Mouse (Mus musculus) brain, embryonic 18.5 days (tissue): ENCODE data around the gene Cdh23.

Experiments
- DNase-seq: peaks from one replicate; pipeline ENCODE4 v3.0.0-alpha.2; 2012; ENCODE audit warnings: low read depth, low spot score

The Cdh23 gene

DNA sequence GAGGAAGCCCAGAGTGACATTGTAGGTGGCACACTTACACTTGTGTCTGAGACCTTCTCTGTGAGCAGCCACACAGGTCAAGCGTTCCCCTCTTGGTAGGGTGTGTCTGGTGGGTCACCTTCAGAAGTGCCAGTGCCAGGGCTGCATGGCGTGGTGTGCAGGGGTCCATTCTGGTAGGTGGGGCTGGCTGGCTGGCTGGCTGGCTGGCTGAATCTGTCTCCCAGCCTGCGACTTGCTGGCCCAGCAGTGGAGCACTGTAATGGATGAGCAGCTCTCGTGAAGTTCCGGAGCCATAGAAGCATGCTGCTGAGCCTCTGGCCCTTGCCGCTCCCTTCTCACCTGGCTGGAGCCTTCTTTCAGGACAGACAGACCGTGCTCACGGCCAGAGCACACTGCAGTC lies 411.1 kb downstream of the Cdh23 start:
- DNase-seq = no peak

DNA sequence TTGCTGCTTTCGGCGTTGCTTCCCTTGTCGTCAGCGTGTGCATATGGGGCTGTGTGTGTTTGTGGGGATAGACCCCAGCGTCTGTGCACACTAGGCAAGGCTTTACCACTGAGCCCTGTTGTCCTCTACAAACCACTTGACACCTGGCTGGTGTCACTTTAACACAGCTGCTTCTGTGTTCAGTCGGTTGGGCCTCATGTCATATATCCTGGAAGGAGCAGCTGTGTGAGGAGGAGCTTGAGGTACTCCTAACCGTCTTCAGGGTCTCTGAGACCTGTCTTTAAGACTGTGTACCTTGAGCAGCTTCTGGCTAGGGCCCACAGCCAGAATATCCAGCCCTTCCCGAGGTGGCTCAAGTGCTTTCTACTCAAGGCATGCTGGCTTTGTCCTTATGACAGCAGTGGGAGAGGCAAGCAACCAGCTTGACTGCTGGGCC lies 411.6 kb downstream of the Cdh23 start:
- DNase-seq = no peak

DNA sequence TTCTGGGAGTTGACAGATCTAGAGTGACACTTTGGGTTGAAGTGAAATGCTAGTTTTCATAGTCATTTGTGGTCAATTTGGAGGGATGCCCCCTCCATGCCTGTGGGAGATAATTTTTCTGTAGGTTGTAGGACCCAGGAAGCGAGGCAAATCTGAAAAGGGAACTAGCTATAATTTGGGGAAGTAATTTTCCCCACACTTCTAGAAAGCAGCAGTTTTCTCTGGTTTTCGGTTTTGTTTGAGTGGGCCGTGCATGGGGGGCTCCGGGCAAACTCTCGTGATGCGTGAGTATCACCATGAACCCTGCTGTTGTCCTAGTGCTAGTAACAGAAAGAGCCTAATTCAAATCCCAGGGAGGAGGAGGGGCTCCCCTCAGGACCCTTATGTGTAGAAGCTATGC lies 412.0 kb downstream of the Cdh23 start:
- no peak for DNase-seq

DNA sequence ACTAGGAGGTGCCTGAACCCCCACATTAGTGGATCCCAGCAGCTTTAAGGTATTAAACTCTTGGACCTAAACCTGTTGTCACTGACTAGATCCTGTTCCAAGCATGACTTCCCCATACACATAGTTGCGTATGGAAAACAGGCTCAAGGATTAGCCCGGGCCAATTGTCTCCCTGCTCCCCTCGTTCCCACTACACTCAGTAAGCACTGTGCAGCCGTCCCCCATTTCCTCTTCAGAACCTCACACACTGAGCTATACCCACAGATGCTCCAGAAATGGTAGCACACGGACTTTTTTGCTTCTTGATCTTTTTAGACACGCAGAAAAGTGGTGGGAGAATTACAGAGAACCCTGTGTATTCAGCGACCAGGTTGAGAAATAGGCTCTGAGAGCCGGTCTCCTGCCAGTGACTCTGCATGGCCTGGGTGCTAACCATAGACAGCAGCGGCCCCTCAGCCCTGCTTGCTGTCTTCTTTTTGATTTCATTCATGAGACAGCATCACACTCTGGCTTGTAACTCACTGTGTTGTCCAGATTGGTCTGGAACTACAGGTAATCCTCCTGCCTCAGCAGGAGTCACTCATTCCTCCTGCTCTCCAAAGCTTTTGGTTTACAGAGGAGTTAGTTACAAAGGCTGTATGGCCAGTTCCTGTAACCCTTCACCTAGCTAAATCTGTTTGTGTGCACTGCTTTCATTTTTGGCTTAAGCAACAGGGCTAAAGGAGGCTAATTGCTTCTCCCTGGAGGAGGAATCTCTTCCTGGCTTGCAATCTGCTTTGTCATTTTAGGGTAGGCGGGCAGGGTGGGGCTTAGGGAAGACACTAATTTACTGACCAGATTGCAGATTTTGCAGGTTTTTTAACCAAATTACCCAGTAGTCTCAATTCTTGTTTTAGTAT lies 413.9 kb downstream of the Cdh23 start:
- no peak for DNase-seq

DNA sequence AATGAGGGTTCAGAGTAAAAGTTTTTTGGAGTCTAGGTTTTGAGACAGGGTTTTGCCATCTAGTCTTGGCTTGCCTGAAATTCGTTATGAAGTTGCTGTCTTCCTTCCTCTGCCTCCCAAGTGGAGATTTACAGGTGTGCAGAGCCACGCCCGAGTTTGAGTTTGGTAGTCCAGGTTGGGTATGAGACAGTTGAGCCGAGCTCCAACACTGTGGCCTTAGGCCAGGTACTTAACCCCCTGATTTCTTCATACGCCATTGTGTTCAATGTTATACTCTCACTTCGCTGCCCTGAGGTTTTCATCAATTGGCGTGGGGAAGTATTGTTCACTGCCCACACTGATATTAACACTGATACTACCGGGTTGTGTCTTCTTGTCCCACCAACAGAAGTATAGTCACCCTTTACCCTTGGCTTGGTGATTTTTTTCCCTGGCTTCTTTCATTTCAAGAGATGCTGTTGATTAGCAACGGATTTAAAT lies 414.7 kb downstream of the Cdh23 start:
- DNase-seq = no peak

DNA sequence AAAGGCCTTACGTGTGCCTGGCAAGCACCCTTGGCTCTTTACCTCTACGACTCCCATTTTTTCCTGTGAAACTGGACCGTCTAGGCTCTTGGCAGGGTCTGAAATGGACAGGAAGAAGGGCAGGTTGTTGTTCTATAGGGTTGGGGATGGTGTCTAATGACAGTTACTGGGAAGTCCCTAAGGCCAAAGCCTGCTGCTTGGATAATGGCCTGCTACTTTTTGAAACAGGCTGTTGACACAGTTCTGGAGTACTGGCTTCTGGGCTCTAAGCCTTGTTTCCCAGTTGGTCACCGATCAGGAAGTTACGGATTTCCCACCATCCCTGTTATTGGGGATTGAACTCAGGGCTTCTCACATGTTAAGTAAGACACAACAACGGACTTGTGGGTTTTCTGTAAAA lies 415.9 kb downstream of the Cdh23 start:
- no peak for DNase-seq

DNA sequence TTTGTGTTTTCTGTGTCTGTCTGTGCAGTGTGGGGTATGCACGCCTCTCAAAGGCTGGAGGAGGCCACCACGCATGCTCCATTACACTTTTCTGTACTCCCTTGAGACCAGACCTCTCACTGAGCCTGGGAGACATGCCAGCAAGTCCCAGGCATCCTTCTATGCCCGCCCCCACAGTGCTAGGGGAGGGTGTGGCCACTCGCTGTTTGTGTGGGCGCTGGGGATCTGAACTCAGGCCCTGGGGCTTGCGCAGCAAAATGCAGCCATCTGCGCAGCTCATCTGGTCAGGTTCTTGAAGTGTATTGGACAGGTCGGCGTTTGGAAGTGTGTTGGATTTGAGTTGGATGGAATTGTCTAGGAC lies 416.4 kb downstream of the Cdh23 start:
- DNase-seq = no peak

DNA sequence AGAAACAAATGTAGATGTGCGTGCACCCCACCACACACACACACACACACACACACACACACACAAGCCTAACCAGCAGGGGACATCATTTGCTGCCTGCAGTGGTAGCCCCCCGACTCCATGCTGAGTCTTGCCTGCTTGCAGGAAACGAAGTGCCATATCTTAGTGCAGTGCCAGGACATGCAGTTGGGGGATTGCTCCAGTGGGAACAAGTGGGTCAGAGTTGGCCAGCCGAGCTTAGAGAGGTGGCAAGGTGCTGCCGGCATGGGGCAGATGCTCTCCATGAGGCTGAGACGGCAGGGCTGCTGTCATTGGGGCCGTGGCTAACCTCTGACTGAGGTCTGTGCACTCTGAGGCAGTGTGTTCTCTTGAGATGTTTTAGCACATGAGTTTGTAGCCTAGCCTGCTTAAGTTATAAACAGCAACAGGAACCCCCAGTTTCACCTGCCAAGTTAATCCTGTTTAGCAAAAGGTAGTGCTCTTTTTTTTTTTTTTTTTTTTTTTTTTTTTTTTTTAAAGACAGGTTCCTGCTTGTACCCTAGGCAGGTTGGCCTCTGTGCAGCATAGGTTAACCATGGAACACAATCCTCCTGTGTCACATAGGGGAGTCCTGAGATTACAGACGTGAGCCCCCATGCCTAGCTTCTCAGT lies 416.9 kb downstream of the Cdh23 start:
- DNase-seq = no peak

DNA sequence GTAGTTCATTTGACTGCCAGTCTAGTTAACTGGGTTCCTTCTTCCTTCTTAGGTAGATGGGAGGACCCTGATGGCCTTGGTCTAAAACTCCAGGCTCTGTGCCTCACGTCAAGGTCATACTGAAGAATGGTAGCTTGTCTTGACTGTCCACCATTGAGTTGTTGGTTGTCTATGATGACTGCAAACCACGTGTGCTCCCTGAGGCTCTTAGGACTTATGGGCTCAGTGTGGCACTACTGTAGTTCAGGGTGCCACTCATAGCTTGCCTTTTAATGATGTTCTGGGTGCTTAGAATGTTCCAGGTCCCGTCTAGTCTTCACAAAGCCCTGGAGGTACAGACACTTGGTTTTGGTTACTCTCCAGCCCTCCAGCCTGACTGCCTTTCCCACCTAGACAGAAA lies 417.5 kb downstream of the Cdh23 start:
- no peak for DNase-seq

DNA sequence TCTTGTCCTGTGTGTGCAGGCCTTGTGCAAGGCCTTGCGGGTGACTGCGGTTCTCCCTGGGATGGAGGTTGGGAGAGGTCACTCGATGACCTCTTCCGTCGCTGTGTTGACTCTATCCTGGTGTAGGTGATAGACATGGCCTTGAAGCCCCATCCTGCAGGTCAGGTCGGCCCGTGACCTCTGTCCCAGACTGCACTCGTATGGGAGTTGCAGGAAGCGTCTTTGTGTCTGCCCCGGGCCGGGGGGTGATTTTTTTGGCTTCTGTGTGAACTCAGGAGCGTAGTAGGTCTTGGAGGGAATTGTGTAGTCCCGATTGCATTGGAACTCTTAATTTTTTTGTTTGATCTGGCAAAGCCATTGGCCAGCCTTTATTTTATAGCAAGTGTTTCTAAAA lies 418.3 kb downstream of the Cdh23 start:
- no peak for DNase-seq

DNA sequence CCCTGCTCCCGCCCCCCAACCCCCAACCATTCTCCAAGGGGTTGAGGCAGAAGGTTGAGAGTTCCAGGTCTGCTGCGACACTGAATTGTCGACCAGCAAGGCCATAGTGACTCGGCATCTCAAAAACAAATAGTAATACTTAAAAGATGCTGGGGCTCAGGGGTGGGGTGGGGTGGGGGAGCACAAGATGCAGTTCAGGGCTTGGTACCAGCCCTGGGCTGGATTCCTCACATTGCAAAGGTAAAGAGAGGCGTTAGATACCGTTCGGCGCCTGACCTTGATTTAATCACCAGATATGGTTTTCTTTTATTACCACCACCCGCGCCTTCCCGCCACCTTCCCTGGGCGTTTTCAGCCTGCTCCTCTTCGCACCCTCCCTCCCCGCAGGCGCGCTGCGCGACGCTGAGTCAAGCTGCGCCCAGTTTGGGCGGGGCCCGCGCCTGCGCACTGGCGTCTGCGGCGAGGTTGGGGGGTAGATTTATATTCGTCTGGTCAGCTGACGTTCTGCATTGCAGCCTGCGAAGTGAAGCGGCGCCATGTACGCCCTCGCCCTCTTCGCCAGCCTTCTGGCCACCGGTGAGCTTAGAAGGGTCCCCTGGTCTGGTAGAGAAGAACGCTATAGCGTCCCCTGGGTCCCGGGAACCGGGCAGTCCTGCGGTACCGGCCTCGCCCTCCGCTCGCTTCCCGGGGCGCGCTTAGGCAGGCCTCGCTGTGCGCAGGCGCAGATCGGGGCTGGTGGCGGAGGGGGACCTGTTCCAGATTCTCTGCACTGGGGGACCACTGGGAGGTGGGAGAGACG lies 418.9 kb downstream of the Cdh23 start, which contains the start of gene Psap:
Gene Psap, plus strand, starts transcription at position 421 of the 799 bp plus-strand sequence.
- peak; percentile 88 for DNase-seq

DNA sequence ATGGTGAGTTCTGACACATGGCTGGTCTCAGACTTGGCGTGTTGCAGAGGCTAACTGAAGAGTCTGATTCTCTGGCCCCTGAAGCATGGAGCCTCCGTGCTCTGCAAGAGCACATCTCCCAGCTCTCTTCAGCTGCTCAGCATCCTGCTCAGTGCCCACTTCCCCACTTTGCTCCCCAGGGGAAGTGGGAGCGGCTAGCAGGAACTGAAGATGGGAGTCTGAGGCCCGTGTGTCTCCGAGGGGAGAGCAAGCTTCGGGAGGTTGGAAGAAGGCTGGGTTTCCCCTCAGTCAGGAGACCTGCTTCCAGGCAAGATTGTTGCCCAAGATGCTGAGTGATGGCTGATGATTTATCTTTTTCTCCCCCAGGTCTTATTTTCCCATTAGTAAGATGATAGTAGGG lies 422.9 kb downstream of the Cdh23 start:
- no peak for DNase-seq

DNA sequence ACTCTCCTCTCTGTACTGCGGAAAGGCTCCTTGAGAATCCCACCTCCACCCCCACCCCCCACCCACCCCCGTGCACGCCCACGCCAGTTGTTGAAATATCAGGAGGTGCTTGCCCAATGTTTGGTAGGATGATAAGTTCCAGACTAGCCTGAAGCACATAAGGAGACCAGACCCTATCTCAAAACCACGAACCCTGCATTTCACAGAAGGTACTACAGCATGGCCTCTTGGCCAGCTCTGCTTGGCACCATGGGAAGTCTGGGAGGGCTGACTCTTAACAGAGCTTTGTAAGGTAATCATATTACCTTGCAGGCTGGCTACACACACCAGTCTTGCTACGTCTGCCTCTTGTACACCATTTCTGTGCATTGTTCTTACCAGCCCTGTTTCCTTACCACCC lies 424.0 kb downstream of the Cdh23 start:
- DNase-seq = no peak

DNA sequence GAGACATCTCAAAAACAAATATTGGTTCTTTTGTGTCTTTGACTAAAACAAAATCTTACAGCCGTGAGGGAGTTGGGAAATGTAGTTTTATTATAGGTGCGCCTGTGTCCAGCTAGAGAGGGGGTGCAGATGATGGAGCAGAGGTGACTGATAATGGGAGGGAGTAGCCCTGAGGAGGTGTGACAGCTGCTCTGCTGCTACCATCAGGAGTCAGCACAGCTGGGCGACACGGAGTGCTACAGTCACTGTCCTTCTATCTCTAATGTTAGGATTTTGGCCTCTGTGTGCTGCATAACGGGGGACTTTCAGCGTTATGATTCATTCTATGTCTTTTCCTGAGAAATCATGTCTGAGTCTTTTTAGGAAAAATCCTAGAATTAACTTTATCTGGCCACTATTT lies 425.3 kb downstream of the Cdh23 start:
- no peak for DNase-seq

DNA sequence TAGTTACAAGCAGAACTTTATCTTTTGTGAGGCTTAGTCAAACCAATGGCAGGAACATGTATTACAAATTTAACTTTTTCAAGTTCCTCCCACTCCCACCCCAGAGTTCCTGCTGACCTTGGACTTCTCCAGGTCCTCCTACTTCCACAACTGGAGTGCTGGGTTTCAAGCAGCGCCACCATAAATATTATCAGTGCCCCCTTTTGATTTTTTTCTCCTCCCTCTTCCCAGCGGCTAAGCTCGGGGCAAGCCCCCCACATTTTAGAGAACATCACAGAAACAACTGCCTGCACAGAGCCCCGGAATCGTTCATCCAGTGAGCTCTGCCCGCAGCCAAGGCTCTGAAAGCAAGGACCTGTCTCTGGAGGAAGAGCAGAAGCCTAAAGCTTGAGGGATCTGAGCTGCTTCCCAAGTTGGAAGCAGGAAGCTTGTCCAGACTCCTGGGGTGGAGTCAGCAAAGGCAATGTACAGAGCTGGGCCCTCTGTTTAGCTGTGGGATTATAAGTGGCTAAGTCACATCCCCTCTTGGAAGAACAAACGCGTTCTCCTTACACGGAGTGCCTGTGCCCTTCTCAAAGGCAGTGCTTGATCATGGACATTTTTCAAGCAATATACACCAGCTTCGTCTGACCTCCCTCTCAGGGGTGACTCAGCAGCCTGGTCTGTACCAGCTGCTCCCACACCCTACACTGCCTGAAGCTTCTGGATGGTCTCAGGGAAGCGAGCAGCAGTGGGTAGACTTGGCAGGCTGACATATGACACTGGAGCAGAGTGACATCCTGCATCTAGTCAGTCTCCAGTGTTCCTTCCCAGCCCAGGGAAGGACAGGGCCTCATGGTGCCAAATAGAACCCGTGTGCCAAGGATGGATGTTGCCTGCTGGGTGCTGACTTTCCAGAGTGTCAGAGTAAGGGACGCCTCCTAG lies 426.9 kb downstream of the Cdh23 start:
- DNase-seq = no peak

DNA sequence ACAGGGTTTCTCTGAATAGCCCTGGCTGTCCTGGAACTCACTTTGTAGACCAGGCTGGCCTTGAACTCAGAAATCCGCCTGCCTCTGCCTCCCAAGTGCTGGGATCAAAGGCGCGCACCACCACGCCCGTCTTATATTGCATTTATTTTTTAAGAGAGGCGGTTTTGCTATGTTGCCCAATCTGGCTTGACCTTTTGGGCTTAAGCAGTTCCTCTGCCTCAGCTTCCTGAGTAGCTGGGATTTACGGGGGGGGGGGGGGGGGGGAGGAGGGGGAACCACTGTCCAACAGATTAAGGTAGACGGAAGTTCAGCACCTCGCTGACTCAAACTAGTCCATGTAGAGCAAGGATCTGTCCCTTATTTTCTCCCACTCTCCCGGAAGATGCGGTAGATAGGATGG lies 427.6 kb downstream of the Cdh23 start:
- DNase-seq = no peak

DNA sequence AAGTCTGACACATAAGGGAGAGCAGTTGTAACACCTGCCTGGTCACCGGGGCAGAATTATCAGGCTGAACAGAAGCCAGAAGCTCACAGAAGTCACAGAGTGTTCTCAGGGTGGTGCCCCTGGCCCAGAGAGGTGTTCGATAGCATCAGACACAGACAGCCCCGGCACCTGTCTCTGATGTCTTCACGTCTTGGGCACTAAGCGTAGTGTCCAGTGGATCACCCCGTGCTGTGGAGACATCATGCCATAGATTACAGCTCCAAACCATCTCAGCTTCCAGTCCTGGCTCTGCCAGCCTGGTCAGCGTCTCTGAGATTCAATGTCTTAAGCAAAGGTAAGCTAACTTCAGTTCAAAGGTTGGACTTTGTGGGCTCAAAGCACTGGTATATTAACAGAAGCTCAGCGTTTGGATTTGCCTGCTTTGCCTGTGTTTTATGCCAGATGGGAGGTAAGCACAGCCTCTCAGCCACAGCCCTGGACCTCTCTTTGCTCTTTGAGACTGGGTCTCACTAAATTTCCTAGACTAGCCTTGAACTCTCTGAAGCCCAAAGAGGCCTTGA lies 429.4 kb downstream of the Cdh23 start:
- no peak for DNase-seq

DNA sequence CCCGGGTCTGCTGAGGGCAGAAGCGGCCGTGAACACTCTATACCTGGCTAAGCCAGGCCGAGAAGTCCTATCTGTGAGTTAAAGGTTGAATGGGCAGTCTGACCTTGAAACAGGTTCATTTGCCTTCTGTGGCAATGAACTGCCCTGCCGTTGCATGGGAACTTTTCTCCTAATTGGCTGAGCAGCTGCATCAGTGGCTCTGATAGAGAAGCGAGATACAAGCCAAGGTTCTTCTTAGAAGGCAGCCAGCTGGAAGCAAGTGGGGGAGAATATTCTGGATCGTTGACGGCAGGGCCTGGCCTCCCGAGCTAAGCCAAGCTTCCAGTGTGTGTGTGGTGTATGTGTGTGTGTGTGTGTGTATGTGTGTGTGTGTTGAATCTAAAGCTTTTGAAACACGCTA lies 431.0 kb downstream of the Cdh23 start:
- no peak for DNase-seq

DNA sequence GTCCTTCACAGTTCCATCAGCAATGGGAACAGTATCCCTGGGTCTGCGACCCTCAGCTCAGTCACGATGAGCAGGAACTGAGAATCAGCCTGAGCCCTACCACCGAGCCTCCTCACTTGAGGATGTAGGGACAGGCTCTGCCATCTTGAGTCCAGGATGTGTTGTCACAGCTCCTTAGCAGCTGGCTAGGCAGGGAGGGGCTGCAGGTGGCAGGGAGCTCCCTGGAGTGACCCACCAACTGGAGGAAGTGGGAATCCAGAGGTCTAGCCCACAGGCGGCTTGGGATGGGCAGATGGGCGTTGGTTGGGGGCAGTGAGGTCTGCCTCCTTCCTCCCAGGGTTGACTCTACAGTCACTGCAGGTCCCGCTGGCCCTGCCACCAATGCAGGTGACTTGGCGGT lies 432.9 kb downstream of the Cdh23 start:
- DNase-seq = no peak

DNA sequence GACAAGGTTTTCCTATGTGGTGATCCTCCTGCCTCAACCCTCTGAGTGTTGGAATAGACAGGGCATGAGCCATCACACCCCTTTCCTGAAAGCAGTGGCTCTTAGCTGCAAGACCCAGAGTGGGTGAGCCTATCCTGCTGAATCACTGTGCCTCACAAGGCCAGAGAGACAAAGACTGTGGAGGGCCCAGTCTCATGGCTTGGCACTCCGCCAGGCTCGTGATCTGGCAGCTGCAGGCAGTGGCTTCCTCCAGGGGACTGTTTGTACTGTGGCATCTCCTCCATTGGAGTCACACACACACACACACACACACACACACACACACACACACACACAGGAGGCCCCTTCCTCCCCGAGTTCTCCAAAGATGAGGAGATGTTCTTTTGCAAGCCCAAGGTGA lies 433.9 kb downstream of the Cdh23 start:
- DNase-seq = peak; percentile 57

DNA sequence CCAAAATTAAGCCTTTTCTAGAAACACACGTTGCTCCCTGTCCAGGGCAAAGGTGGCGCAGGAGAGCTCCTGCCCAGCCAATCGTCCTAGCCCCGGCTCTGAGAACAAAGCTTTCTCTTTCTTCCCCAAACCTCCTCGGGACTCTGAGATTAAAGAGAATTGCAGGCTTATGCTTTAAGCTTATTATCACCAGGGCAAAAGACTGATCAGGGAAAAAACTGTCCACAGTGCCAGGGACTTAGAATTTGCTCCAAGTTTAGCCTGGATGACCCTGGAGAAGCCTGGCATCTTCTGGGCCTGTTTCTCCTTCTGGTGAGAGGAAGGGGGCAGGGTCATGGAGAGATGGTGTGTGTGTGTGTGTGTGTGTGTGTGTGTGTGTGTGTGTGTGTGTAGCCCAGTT lies 434.8 kb downstream of the Cdh23 start:
- no peak for DNase-seq
